Mouse (Mus musculus): ENCODE measurements around the gene Mien1. TPM values are rescaled to one million over a fixed set of nuclear protein-coding genes. Genes with fewer than 3 reads are reported as not detected.

The Mien1 gene
- total RNA-seq, 1 experiment from 2014 or later, result 30.1 TPM

DNA sequence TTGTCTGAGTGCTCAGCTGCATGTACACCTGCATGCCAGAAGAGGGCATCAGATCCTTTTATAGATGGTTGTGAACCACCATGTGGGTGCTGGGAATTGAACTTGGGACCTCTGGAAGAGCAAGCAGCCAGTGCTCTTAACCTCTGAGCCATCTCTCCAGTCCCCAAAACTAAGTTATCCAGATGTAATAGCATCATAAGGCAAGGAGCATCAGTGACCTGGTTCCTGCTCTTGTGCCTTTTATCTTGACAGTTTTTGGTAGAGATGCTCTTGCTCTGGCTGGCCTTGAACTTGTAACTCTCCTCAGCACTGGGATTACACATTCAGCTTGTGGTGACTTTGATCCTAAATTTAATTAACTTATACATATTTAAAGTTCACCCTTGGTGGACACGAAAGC is 4.9 kb upstream of the Mien1 start:
- ATAC-seq (ENCODE audit: extremely low read depth, insufficient number of reproducible peaks, low FRiP score, poor library complexity, severe bottlenecking), result no peak

GRCm38 (mm10) chr11:98437441-98437840 is 1.4 kb downstream of the Mien1 start:
- ATAC-seq (ENCODE audit: extremely low read depth, insufficient number of reproducible peaks, low FRiP score, poor library complexity, severe bottlenecking), result no peak

GRCm38 (mm10) chr11:98435723-98436122 is 3.1 kb downstream of the Mien1 start:
- no peak for ATAC-seq (ENCODE audit: extremely low read depth, insufficient number of reproducible peaks, low FRiP score, poor library complexity, severe bottlenecking)

- no peak for ATAC-seq (ENCODE audit: extremely low read depth, insufficient number of reproducible peaks, low FRiP score, poor library complexity, severe bottlenecking)
Measured at GRCm38 (mm10) chr11:98431743-98432502, 6.9 kb downstream of the Mien1 start.

- ATAC-seq (ENCODE audit: extremely low read depth, insufficient number of reproducible peaks, low FRiP score, poor library complexity, severe bottlenecking), result no peak
Measured at GRCm38 (mm10) chr11:98428436-98428835, 10.4 kb downstream of the Mien1 start.

DNA sequence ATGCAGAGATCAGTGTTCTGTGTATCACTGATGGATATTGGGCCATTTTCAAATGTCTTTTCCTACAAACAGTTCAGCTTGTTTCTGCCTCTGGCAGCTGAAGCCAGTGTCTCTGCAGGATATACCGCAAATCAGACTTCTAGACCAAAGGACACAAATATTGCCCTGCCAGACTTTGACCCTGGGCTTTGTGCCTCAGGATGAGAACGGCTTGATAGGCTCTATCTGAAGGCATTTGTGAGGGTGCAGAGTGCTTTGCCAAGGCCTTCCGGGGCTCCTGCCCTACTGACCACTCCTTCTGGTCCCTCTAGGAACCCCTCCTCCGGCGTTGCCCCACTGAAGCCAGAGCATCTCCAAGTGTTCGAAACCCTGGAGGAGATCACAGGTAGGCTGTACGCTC is 12.2 kb downstream of the Mien1 start:
- ATAC-seq (ENCODE audit: extremely low read depth, insufficient number of reproducible peaks, low FRiP score, poor library complexity, severe bottlenecking), result no peak

- no peak for ATAC-seq (ENCODE audit: extremely low read depth, insufficient number of reproducible peaks, low FRiP score, poor library complexity, severe bottlenecking)
Measured at GRCm38 (mm10) chr11:98418939-98419547, 19.7 kb downstream of the Mien1 start.

DNA sequence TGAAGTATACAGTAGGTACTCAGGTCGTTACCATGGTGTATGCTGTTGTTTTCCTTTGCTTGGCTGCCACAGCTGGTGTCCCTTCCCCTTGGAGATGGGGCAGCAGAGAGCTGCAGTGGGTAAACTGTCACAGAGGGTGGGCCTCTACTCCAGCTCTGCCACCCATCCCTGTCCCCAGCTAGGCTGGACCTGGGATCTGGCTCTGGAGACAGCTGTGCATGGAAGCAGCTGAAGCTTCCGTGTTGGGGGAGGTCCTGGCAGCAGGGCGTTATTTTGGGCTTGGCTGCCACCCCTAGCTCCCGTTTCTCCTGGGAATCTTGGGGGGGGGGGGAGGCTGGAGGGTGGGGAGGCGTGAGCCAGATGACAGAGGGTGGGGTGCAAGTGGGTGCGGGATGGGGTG is 20.5 kb downstream of the Mien1 start:
- no peak for ATAC-seq (ENCODE audit: extremely low read depth, insufficient number of reproducible peaks, low FRiP score, poor library complexity, severe bottlenecking)

GRCm38 (mm10) chr11:98417074-98417473 is 21.7 kb downstream of the Mien1 start:
- no peak for ATAC-seq (ENCODE audit: extremely low read depth, insufficient number of reproducible peaks, low FRiP score, poor library complexity, severe bottlenecking)

DNA sequence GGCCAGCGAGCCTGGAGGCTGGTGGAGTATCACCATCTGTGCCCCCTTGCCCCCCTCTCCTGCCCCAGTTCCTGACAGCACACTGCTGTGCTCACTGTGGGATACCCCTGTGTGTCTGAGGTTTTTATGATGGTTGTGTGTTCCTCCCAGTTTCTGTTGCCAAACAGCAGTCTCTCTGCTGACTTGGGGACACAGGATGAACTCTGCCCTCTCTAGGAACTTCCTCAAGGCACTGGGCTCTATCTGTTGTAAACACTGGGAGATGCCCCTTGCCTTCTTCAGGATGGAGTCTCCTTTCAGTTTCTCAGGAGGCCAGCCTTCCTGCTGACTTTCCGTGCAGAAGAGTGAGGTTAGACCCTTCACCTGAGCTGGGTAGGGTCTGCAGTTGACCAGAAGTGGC is 24.6 kb downstream of the Mien1 start:
- ATAC-seq (ENCODE audit: extremely low read depth, insufficient number of reproducible peaks, low FRiP score, poor library complexity, severe bottlenecking), result no peak

GRCm38 (mm10) chr11:98413731-98414130 is 25.1 kb downstream of the Mien1 start:
- ATAC-seq (ENCODE audit: extremely low read depth, insufficient number of reproducible peaks, low FRiP score, poor library complexity, severe bottlenecking), result no peak

DNA sequence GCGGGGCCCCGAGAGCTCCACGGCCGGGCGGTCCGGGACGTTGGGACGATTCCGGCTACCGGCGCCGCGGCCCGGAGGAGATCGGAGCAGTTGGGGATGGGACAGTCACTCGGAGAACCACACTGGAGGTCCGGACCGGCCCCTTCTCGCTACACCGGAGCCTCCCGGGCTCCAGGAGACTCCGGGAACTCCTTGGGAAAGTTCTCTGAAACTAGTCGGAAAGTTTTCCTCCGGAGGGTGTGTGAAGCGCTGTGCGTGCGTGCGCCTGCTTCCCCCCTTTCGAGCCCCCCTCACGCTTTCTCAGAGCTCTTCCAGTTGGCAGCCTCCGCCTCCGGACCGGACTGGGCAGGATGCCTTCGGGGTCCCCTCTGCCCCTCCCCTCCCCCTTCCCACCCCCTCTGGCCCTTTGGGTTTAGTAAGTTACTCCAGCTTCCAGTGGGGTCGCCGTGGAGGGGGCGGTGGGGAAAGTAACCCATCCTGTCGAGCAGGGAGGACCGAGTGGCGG is 25.9 kb downstream of the Mien1 start:
- ATAC-seq (ENCODE audit: extremely low read depth, insufficient number of reproducible peaks, low FRiP score, poor library complexity, severe bottlenecking), result no peak

- no peak for ATAC-seq (ENCODE audit: extremely low read depth, insufficient number of reproducible peaks, low FRiP score, poor library complexity, severe bottlenecking)
Measured at GRCm38 (mm10) chr11:98412273-98412796, 26.5 kb downstream of the Mien1 start, which contains the start of gene Erbb2. Erbb2 (plus strand) TSS chr11:98412470.

DNA sequence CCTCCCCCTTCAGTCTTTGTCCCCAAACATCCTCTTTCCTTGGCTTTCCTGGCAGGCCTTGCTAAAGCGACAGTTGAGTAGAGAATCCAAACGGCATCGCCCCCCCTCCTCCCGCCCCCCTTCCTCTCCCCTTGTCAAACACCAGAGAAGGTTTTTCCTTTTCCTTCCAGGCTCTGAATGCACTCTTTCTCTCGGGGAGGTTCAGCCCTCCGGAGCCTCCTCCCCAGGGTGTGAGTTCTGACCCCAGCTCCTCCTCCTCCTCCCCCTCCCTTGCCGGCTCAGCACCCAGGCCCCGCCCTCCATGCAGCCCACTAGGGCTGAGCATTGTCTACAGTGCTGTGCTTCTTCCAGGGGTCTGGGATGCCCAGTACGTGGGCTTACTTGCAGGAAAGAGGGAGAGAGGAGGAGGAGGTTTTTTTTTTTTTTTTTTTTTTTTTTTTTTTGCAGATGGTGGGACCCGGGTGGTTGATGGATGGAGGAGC is 29.4 kb downstream of the Mien1 start:
- ATAC-seq (ENCODE audit: extremely low read depth, insufficient number of reproducible peaks, low FRiP score, poor library complexity, severe bottlenecking), result no peak

- ATAC-seq (ENCODE audit: extremely low read depth, insufficient number of reproducible peaks, low FRiP score, poor library complexity, severe bottlenecking), result no peak
Measured at GRCm38 (mm10) chr11:98408872-98409271, 29.9 kb downstream of the Mien1 start.

DNA sequence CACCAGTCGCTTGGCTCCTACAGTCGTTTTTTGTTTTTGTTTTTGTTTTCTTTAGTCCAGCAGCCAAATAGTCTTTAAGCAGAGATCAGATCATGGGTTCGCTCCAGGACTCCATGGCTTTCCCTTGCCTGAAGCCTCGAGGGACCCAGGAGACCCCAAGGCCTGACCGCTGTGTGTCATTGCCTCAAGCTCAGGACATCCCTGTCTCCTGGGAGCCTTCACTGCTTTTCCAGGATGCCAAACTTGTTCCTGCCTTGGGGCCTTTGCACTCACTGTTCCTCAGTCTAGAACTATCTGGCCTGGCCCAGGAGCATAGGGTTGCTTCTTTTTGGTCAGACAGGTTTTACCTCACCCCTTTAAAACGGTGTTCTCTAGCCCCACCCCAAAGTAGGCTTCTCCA is 32.2 kb downstream of the Mien1 start:
- ATAC-seq (ENCODE audit: extremely low read depth, insufficient number of reproducible peaks, low FRiP score, poor library complexity, severe bottlenecking), result no peak

DNA sequence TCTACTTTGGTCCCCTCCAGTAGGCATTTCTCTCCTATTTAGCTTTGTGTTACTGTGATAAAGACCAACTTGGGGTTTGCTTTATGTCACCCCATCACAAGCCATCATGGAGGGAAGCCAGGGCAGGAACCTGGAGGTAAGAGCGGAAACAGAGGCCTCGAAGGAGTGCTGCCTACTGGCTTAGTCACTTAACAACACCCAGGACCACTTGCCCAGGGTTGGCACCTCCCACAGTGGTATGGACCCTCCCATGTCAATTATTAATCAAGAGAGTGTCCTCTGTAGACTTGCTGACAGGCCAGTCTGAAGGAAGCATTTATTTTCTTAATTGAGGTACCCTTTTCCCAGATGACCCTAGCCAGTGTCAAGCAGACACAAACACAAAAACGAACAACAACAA is 38.0 kb downstream of the Mien1 start:
- ATAC-seq (ENCODE audit: extremely low read depth, insufficient number of reproducible peaks, low FRiP score, poor library complexity, severe bottlenecking), result no peak

- peak; percentile 81 for ATAC-seq (ENCODE audit: extremely low read depth, insufficient number of reproducible peaks, low FRiP score, poor library complexity, severe bottlenecking)
Measured at GRCm38 (mm10) chr11:98400161-98400726, 38.5 kb downstream of the Mien1 start, which contains the start of gene Pgap3. Pgap3 (minus strand) TSS chr11:98400490.

- no peak for ATAC-seq (ENCODE audit: extremely low read depth, insufficient number of reproducible peaks, low FRiP score, poor library complexity, severe bottlenecking)
Measured at GRCm38 (mm10) chr11:98397946-98398345, 40.8 kb downstream of the Mien1 start.

- ATAC-seq (ENCODE audit: extremely low read depth, insufficient number of reproducible peaks, low FRiP score, poor library complexity, severe bottlenecking), result no peak
Measured at GRCm38 (mm10) chr11:98395041-98395440, 43.8 kb downstream of the Mien1 start.
